Mouse (Mus musculus): ENCODE data around the gene Gkn1. TPM values are rescaled to one million over a fixed set of nuclear protein-coding genes. Genes with fewer than 3 reads are reported as not detected.
A peak's percentile ranks its signal among the peaks of the same experiment; 100 is the strongest.

Gene Gkn1
- total RNA-seq (2021) = not detected
- long read RNA-seq, experiment 1 = 0 reads
- long read RNA-seq, experiment 2 = 0 reads

DNA sequence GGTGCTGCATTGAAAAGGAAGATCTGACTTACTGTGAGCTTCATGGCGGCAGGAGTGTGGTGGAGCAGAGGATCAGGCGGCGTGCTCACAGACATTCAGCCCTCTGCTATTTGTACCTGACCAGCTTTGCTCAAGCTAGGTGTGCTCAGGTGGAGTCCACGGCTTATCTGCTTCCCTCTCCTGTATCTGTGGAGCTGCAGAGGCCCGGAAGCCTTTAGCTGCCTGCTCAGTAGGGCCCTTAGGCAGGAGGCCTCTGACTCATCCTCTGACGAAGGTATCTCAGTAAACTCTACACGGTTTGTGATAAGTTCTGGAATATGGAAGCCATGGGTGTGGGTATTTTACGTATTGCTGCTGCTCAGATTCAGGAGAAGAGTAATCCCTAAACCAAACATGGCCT, at the start of gene Gkn1:
Gene Gkn1, minus strand, starts transcription at position 114 of the 400 bp plus-strand sequence.
- no peak within 1 kb of the TSS for H3K4me3 ChIP-seq
- intact Hi-C loops (cut with DNase I) = no loop called here
- no peak for TF ChIP-seq CTCF (IDR thresholded peaks at IDR 0.05)
- no peak for DNase-seq
- no peak within 1 kb of the TSS for H3K27ac ChIP-seq

DNA sequence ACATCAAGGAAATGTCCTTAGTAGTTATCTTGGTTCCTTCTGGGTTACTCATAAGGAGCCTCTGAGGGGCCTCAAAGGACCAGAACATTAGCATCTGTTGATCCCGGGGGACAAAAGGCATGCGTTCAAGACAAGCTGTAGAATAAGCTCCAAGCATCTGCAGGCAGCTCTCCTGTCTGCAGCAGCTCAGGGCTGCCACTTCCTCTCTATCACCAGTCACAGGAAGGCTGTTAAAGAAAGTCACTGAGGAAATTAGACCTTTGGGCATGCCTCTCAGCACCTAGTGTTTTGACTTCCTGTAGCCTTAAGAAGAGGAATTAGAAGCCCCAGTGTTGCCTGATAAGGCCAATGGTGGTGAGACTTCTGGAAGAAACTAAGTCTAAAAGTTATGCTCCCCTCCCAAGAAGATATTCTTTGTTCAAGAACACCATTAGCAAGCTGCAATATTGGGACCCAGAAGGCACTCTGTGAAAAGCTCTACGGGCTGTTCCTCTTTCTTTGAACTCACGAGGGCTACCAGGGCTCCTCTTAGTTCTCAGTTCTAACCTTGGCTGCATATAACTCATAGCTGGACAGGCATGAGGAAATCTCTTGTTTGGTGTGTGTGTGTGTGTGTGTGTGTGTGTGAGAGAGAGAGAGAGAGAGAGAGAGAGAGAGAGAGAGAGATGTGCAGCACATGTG, 49.3 kb upstream of the Gkn1 start:
- no peak for DNase-seq
- intact Hi-C loops (cut with DNase I) = loop anchor here (5.0 kb wide), 3 partner anchors 52 to 272 kb away; partner anchors contain the start of gene Aplf
- no peak for TF ChIP-seq CTCF (IDR thresholded peaks at IDR 0.05)
- Histone ChIP-seq H3K27ac (no peak overlapping the region), H3K4me3 (no peak overlapping the region)

DNA sequence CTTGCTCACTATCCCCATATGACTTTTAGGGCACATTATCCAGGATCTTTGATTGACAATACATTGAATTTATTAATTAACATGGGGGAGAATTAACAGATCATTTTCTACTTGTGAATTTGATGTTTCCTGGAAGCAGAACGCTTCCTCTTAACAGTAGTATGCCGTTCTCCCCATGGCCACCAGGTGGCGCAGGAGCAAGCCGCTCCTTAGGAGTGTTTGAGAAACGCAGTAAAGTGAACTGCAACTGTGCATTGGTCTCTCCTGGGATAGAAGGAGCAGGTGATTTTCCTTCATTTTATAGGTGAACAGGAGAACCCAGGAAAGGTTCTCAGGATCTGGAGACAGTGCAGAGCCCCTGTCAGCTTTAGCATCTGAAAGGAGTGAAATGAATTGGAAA, 48.4 kb upstream of the Gkn1 start:
- peak; percentile 98 for TF ChIP-seq CTCF (IDR thresholded peaks at IDR 0.05)
- intact Hi-C loops (cut with DNase I) = loop anchor here (5.0 kb wide), 3 partner anchors 53 to 273 kb away; partner anchors contain the start of gene Aplf
- H3K27ac ChIP-seq = no peak overlapping the region
- DNase-seq = peak; percentile 80
- H3K4me3 ChIP-seq = no peak overlapping the region

DNA sequence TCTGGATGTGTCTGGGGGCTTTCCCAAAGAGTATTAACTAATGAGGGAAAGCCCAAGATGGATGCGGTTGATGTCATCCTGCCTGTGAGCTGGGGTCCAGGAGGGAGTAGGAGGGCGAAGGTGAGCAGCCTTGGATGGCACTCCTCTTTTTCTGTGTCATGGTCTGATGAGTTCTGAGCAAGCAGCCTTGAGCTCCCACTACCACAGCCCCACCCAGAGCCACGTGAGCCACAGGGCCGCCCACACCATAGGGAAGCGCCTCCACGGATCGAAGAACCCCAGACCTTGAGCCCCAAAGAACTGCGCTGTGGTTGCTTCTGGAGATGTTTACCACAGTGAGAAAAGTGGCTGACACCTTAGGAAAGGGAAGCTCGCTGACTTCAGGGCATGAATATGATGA, 44.0 kb upstream of the Gkn1 start:
- Histone ChIP-seq H3K27ac (no peak overlapping the region), H3K4me3 (no peak overlapping the region)
- no peak for DNase-seq
- no peak for TF ChIP-seq CTCF (IDR thresholded peaks at IDR 0.05)
- intact Hi-C loops (cut with DNase I) = loop anchor here (5.0 kb wide), 3 partner anchors 58 to 278 kb away; partner anchors contain the start of gene Aplf

DNA sequence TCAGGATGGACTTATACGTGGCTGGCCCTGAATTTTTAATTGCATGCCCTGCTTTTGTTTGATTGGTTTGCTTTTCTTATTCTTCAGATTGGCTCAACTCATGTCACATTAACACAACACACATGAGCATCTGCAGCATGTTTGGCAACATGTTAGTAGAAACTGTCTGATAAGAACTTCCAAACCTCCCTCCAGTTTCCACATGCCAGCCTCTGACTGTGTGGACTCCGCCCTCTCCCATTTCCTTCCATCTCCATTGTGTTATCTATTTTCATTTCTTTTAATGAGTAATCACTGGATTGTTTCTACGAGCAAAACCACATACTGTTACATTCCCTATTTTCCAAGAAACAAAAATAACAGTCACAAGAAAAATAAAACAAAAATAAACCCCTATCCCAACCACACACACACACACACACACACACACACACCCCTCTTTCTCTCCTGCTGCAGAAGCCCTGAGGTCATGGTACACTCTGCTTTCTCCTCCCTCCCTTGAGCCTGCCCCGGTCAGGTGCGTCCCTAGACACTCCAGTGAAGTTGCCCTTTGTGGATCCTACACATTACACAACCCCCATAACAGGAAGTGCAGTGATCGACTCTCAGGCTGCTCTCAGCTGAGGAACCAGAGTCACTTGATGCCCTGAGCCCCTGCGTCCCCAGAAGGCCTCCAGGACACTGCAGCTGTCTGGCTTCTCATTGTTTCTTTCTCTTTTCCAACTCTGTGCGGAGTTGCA, 42.9 kb upstream of the Gkn1 start:
- TF ChIP-seq CTCF (IDR thresholded peaks at IDR 0.05) = no peak
- H3K4me3 ChIP-seq = no peak overlapping the region
- no peak for DNase-seq
- intact Hi-C loops (cut with DNase I) = no loop called here
- no peak overlapping the region for H3K27ac ChIP-seq

DNA sequence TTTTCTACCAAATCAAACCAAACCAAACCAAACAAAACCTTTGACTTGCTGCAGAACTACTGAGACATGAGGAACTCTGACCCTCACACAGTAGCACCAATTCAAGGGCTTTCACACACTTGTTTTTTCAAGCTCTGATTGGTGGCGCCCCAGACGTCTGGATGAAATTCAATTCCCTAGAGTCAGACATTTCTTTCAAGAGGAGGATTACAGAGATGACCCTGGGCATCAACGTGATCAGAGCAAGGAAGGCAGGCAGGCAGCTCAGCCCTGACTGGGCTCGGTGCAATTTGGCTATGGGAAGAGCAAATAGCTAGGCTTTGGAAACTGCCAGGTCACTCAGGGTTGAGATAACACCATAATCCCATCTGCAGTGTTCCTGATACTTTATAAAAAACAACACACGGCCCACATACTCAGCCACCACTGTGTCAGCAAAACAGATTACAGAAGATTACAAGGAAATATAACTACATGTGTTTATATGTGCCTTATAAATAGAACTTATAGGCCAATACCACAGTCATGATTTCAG, 38.8 kb upstream of the Gkn1 start:
- intact Hi-C loops (cut with DNase I) = no loop called here
- no peak for TF ChIP-seq CTCF (IDR thresholded peaks at IDR 0.05)
- DNase-seq = no peak
- no peak overlapping the region for H3K27ac ChIP-seq
- no peak overlapping the region for H3K4me3 ChIP-seq

DNA sequence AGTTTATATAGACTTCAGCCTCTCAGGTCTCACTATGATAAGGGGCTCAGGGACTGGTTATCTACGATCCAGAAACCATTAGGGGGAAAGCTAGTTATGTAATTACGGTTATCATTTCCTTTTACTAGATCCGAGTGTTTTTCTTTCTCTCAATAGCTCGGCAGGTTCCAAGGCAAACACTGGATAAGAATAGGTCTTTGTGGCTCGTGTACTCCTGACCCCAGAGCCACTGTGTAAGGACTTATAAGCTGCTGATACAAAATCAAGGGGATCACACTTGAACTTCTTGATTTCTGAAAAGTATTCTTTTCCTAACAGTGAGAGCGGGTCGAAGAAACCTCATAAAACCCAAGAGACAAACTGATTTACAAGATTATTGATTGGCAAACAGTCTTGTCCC, 38.1 kb upstream of the Gkn1 start, which contains the start of gene Gkn3:
Gene Gkn3, minus strand, starts transcription at position 59 of the 400 bp plus-strand sequence.
- DNase-seq = no peak
- Histone ChIP-seq H3K4me3 (no peak within 1 kb of the TSS), H3K27ac (no peak within 1 kb of the TSS)
- no peak for TF ChIP-seq CTCF (IDR thresholded peaks at IDR 0.05)
- intact Hi-C loops (cut with DNase I) = no loop called here

DNA sequence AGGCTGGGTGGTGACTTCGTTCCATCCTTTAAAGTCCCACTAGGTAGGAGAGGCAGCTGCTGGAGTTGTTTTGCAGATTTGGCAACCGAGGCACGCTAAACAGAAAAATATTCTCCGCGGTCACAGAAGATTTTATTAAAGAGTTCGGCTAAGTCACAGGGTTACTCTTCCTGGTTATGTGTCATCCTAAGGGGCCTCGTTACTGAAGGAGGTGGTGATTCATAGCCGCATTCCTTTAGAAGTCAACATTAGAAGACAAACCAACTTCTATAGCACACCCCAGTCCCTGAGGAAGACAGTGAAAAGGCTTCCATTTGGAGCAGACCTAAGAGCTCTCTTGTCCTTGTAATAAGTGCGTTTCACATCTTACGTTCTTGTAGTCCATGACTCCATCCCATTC, 35.9 kb upstream of the Gkn1 start:
- H3K27ac ChIP-seq = no peak overlapping the region
- no peak for DNase-seq
- TF ChIP-seq CTCF (IDR thresholded peaks at IDR 0.05) = no peak
- intact Hi-C loops (cut with DNase I) = loop anchor here (2.0 kb wide), 1 partner anchor 286 kb away; no protein-coding TSS in a partner anchor
- no peak overlapping the region for H3K4me3 ChIP-seq

DNA sequence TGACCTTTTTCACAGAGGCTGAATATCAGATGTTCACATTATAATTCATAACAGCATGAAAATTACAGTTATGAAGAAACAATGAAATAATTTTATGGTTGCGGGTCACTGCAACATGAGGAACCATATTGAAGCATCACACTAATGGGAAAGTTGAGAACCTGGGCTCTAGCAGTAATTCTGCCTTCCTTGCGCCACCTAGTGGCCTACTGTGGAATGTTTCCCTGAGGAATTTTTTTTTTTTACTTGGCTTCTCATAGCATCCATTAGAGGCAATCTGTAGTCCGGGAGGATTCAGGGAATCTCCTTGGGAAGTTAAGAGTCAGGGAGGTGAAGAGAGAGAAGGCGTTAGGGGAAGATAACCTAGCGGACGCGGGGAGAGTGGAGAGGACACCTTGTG, 35.5 kb upstream of the Gkn1 start:
- TF ChIP-seq CTCF (IDR thresholded peaks at IDR 0.05) = peak; percentile 91
- no peak overlapping the region for H3K4me3 ChIP-seq
- DNase-seq = peak; percentile 53
- intact Hi-C loops (cut with DNase I) = loop anchor here (2.0 kb wide), 1 partner anchor 285 kb away; no protein-coding TSS in a partner anchor
- no peak overlapping the region for H3K27ac ChIP-seq

DNA sequence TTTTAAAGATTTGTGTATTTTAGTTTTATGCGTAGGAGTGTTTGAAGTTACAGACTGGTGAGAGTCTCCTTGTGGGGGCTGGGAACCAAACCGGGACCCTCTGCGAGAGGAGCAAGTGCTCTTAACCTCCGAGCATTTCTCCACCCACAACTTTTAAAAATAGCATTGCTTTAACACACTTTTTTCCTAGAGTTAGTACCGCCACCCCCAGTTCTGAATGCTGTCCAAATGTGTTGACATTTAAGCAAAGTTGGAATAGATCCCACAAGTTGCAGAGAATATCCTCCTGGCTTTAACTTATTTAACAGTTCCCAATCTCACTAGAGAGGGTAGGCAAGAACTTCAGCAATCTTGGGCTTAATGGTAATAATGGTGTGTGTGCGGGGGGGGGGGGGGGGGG, 34.0 kb upstream of the Gkn1 start:
- DNase-seq = no peak
- no peak overlapping the region for H3K27ac ChIP-seq
- intact Hi-C loops (cut with DNase I) = no loop called here
- peak overlapping the region; percentile 58 for H3K4me3 ChIP-seq
- TF ChIP-seq CTCF (IDR thresholded peaks at IDR 0.05) = no peak

DNA sequence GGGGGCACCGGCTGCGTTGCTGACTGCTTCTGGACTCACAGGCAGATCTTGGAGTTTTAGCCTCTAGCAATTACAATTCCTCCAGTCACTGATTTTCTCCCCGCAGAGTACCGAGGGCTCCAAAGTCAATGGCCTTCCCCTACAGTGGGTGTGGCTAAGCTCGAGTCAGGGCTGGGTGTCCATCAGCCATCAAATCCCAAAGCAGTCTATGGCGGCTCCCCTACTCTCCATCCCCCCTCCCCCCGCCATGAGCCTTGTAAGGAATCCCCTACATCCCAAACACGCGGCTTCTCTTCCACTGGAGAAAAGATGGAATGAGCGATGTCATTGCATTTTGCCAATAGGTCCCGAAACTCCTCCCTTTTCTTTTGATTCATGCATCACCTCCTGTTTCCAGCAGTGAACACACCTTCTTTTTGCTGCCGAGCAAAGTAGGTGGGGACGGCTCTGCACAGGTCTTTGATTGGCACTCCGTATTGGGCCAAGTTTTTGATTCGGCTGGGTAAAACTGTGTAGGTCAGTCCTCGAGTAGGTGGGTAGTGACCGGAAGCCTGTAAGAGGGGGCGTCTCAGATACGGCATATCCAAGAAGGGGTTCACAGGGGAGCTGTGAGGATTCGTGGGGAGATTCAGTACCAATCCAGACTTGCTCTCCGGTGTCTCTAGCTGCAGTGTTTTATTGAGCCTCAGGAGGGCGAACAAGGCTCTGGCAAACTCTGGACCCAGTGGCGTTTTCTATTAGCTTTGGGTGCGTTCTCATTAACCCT, 33.4 kb upstream of the Gkn1 start:
- Histone ChIP-seq H3K4me3 (peak overlapping the region; percentile 58), H3K27ac (no peak overlapping the region)
- intact Hi-C loops (cut with DNase I) = no loop called here
- peak; percentile 54 for TF ChIP-seq CTCF (IDR thresholded peaks at IDR 0.05)
- DNase-seq = no peak

DNA sequence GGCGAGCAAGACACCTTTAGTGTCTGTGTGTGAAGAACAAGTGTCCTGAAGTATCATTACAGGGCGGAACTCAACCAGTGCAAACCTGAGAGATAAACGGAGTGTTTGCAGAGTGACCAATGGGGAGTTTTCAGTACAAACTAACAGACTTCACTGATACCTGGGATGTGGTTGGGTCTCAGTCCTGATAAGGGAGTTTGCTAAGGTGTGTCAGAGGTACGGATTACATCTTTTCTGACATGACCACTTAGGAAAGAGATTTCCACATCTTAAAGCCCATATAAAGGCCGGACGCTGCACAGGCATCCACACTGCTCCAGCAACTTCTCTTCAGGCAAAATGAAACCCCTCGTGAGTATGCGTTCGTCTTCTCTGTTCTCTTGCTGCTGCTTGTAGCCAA, 22.3 kb upstream of the Gkn1 start, which contains the start of gene Gkn2:
Gene Gkn2, plus strand, starts transcription at position 301 of the 400 bp plus-strand sequence.
- no peak for DNase-seq
- intact Hi-C loops (cut with DNase I) = no loop called here
- Histone ChIP-seq H3K27ac (no peak within 1 kb of the TSS), H3K4me3 (no peak within 1 kb of the TSS)
- no peak for TF ChIP-seq CTCF (IDR thresholded peaks at IDR 0.05)
